Mouse (Mus musculus) stomach, embryonic 15.5 days (tissue): Measurements from ENCODE around the gene Agap1. TPM values are rescaled to one million over a fixed set of nuclear protein-coding genes. Genes with fewer than 3 reads are reported as not detected.

Experiments used
- ATAC-seq: fragments of 200-750 bp; cut with Nextera tagmentation; 2 replicates; pipeline ENCODE4 v1.8.0; 2017; ENCODE audit warnings: low read depth, moderate number of reproducible peaks, moderate TSS enrichment; ENCODE audit not compliant: insufficient read depth, low FRiP score
- H3K27ac ChIP-seq: fragments of 300-500 bp; sonication (generic); 2 replicates; pipeline ENCODE4 v1.5.1; 2015; ENCODE audit warnings: mild to moderate bottlenecking, inconsistent platforms
- H3K27me3 ChIP-seq: fragments of 300-500 bp; sonication (generic); replicated peaks from 2 replicates; pipeline ENCODE4 v1.6.1; 2015; ENCODE audit warnings: inconsistent platforms
- H3K36me3 ChIP-seq: fragments of 300-500 bp; sonication (generic); 2 replicates; pipeline ENCODE4 v1.6.1; 2015; ENCODE audit warnings: inconsistent platforms
- H3K4me1 ChIP-seq: fragments of 300-500 bp; sonication (generic); 2 replicates; pipeline ENCODE4 v1.6.1; 2015; ENCODE audit warnings: inconsistent platforms
- H3K4me2 ChIP-seq: fragments of 300-500 bp; sonication (generic); 2 replicates; pipeline ENCODE4 v1.6.1; 2015; ENCODE audit warnings: mild to moderate bottlenecking, inconsistent platforms
- H3K4me3 ChIP-seq: fragments of 300-500 bp; sonication (generic); replicated peaks from 2 replicates; pipeline ENCODE4 v1.5.1; 2015; ENCODE audit warnings: inconsistent platforms
- H3K9ac ChIP-seq: fragments of 300-500 bp; sonication (generic); 2 replicates; pipeline ENCODE4 v1.6.1; 2015; ENCODE audit warnings: inconsistent platforms
- H3K9me3 ChIP-seq: fragments of 300-500 bp; sonication (generic); 2 replicates; pipeline ENCODE4 v1.6.1; 2016; ENCODE audit warnings: inconsistent platforms
- WGBS: fragments of 180-500 bp; shearing (Covaris S2); methylation state at CpG from one replicate; pipeline ENCODE4 v1.1.7; 2015; 5-methylcytosine and 5-hydroxymethylcytosine counted together
- polyA plus RNA-seq: library from polyadenylated mRNA; unstranded; fragments of >200 nt; fragmentation: Nextera tagmentation; extraction: Ambion mirVana; gene quantifications from 2 replicates; pipeline ENCODE4 v1.2.1, GENCODE M21; 2015

Gene Agap1
- polyA plus RNA-seq, 1 experiment from 2014 or later, result 9.3 TPM

- no peaks in the 10 kb centered on the region for H3K9me3 ChIP-seq
- ATAC-seq, result no peak
- H3K4me1 ChIP-seq, result peaks cover 20% of the 10 kb centered on the region
- peak overlapping the region; percentile 20 for H3K4me3 ChIP-seq
- peaks cover 93% of the 10 kb centered on the region for H3K27me3 ChIP-seq
- no peaks in the 10 kb centered on the region for H3K36me3 ChIP-seq
- peak overlapping the region; percentile 37 for H3K4me2 ChIP-seq
- WGBS, result 2% methylated on average over 41 of the region's 41 CpGs
- H3K9ac ChIP-seq, result no peak overlapping the region
- no peak overlapping the region for H3K27ac ChIP-seq
Observed at GRCm38 (mm10) chr1:89922883-89923641, 468.5 kb downstream of the Agap1 start.

- peaks cover 20% of the 10 kb centered on the region for H3K4me1 ChIP-seq
- no peak overlapping the region for H3K27ac ChIP-seq
- H3K27me3 ChIP-seq, result peaks cover 98% of the 10 kb centered on the region
- no peak overlapping the region for H3K9ac ChIP-seq
- no peak overlapping the region for H3K4me3 ChIP-seq
- H3K9me3 ChIP-seq, result no peaks in the 10 kb centered on the region
- no peaks in the 10 kb centered on the region for H3K36me3 ChIP-seq
- 13% methylated on average over 14 of the region's 14 CpGs for WGBS
- no peak for ATAC-seq
- peak overlapping the region; percentile 37 for H3K4me2 ChIP-seq
Observed at GRCm38 (mm10) chr1:89923642-89924020, 469.0 kb downstream of the Agap1 start.

GRCm38 (mm10) chr1:89925501-89926190 is 471.0 kb downstream of the Agap1 start:
- Histone ChIP-seq H3K9ac (no peak overlapping the region), H3K4me1 (peaks cover 35% of the 10 kb centered on the region), H3K27ac (no peak overlapping the region), H3K27me3 (peaks cover 97% of the 10 kb centered on the region), H3K4me3 (no peak overlapping the region), H3K4me2 (no peak overlapping the region), H3K9me3 (no peaks in the 10 kb centered on the region), H3K36me3 (no peaks in the 10 kb centered on the region)
- WGBS, result 41% methylated on average over 12 of the region's 12 CpGs
- no peak for ATAC-seq

- no peak overlapping the region for H3K27ac ChIP-seq
- H3K9me3 ChIP-seq, result no peaks in the 10 kb centered on the region
- peak overlapping the region; percentile 52; the same call in 1 of the 2 replicates for H3K4me2 ChIP-seq
- H3K27me3 ChIP-seq, result peaks cover 97% of the 10 kb centered on the region
- no peak overlapping the region for H3K9ac ChIP-seq
- no peaks in the 10 kb centered on the region for H3K36me3 ChIP-seq
- peaks cover 44% of the 10 kb centered on the region for H3K4me1 ChIP-seq
- WGBS, result 19% methylated on average over 9 of the region's 9 CpGs
- no peak for ATAC-seq
- H3K4me3 ChIP-seq, result peak overlapping the region; percentile 33
Observed at GRCm38 (mm10) chr1:89926583-89927060, 472.0 kb downstream of the Agap1 start.

- WGBS, result 2% methylated on average over 36 of the region's 36 CpGs
- Histone ChIP-seq H3K4me3 (peak overlapping the region; percentile 33), H3K9me3 (no peaks in the 10 kb centered on the region), H3K27me3 (peaks cover 97% of the 10 kb centered on the region), H3K4me1 (peaks cover 44% of the 10 kb centered on the region), H3K27ac (no peak overlapping the region), H3K4me2 (peak overlapping the region; percentile 52), H3K36me3 (no peaks in the 10 kb centered on the region), H3K9ac (no peak overlapping the region)
- ATAC-seq, result no peak
Observed at GRCm38 (mm10) chr1:89927061-89927661, 472.6 kb downstream of the Agap1 start.

- Histone ChIP-seq H3K4me3 (peak overlapping the region; percentile 8; the same call in 1 of the 2 replicates), H3K4me2 (peak overlapping the region; percentile 14; the same call in 1 of the 2 replicates), H3K9me3 (no peaks in the 10 kb centered on the region), H3K27ac (no peak overlapping the region), H3K9ac (no peak overlapping the region), H3K36me3 (no peaks in the 10 kb centered on the region), H3K27me3 (peaks cover 96% of the 10 kb centered on the region), H3K4me1 (peaks cover 35% of the 10 kb centered on the region)
- WGBS, result 13% methylated on average over 25 of the region's 25 CpGs
- no peak for ATAC-seq
Observed at GRCm38 (mm10) chr1:89928676-89929075, 474.1 kb downstream of the Agap1 start.

GRCm38 (mm10) chr1:89929181-89929580 is 474.6 kb downstream of the Agap1 start:
- peak overlapping the region; percentile 8; the same call in 1 of the 2 replicates for H3K4me3 ChIP-seq
- H3K9ac ChIP-seq, result no peak overlapping the region
- H3K4me2 ChIP-seq, result peak overlapping the region; percentile 14; the same call in 1 of the 2 replicates
- H3K9me3 ChIP-seq, result no peaks in the 10 kb centered on the region
- no peak overlapping the region for H3K27ac ChIP-seq
- no peaks in the 10 kb centered on the region for H3K36me3 ChIP-seq
- peaks cover 96% of the 10 kb centered on the region for H3K27me3 ChIP-seq
- 8% methylated on average over 6 of the region's 6 CpGs for WGBS
- peaks cover 35% of the 10 kb centered on the region for H3K4me1 ChIP-seq
- ATAC-seq, result no peak

- H3K27me3 ChIP-seq, result peaks cover 96% of the 10 kb centered on the region
- ATAC-seq, result no peak
- H3K9me3 ChIP-seq, result no peaks in the 10 kb centered on the region
- H3K4me1 ChIP-seq, result peaks cover 35% of the 10 kb centered on the region
- H3K9ac ChIP-seq, result no peak overlapping the region
- WGBS, result under 1% methylated on average over 55 of the region's 55 CpGs
- H3K36me3 ChIP-seq, result no peaks in the 10 kb centered on the region
- peak overlapping the region; percentile 42 for H3K4me3 ChIP-seq
- no peak overlapping the region for H3K27ac ChIP-seq
- H3K4me2 ChIP-seq, result peak overlapping the region; percentile 87
Observed at GRCm38 (mm10) chr1:89929721-89930505, 475.3 kb downstream of the Agap1 start.

- H3K27me3 ChIP-seq, result peaks cover 96% of the 10 kb centered on the region
- WGBS, result under 1% methylated on average over 45 of the region's 45 CpGs
- H3K9me3 ChIP-seq, result no peaks in the 10 kb centered on the region
- peak overlapping the region; percentile 42 for H3K4me3 ChIP-seq
- H3K9ac ChIP-seq, result no peak overlapping the region
- 0 out of 2 replicates have a peak, but pooled peaks have one; percentile 25 for ATAC-seq
- H3K4me2 ChIP-seq, result peak overlapping the region; percentile 87
- no peak overlapping the region for H3K27ac ChIP-seq
- no peaks in the 10 kb centered on the region for H3K36me3 ChIP-seq
- peaks cover 35% of the 10 kb centered on the region for H3K4me1 ChIP-seq
Observed at GRCm38 (mm10) chr1:89930551-89930950, 475.9 kb downstream of the Agap1 start.

- H3K9ac ChIP-seq, result no peak within 1 kb of the TSS
- H3K36me3 ChIP-seq, result no peaks in the 10 kb centered on the region
- H3K4me3 ChIP-seq, result peak within 1 kb of the TSS; percentile 42
- peak within 1 kb of the TSS; percentile 87 for H3K4me2 ChIP-seq
- H3K4me1 ChIP-seq, result peaks cover 35% of the 10 kb centered on the region
- peak; percentile 54 for ATAC-seq
- under 1% methylated on average over 33 of the region's 33 CpGs for WGBS
- H3K27me3 ChIP-seq, result peaks cover 96% of the 10 kb centered on the region
- H3K27ac ChIP-seq, result no peak within 1 kb of the TSS
- no peaks in the 10 kb centered on the region for H3K9me3 ChIP-seq
Observed at GRCm38 (mm10) chr1:89931120-89931519, 476.5 kb downstream of the Agap1 start, which contains the start of gene Gbx2. Gene Gbx2, minus strand, starts transcription at chr1:89931179.

GRCm38 (mm10) chr1:89932021-89932423 is 477.4 kb downstream of the Agap1 start:
- no peaks in the 10 kb centered on the region for H3K36me3 ChIP-seq
- no peaks in the 10 kb centered on the region for H3K9me3 ChIP-seq
- no peak overlapping the region for H3K4me3 ChIP-seq
- peaks cover 32% of the 10 kb centered on the region for H3K4me1 ChIP-seq
- no peak overlapping the region for H3K4me2 ChIP-seq
- no peak for ATAC-seq
- H3K27me3 ChIP-seq, result peaks cover 96% of the 10 kb centered on the region
- WGBS, result 7% methylated on average over 19 of the region's 19 CpGs
- H3K27ac ChIP-seq, result no peak overlapping the region
- H3K9ac ChIP-seq, result no peak overlapping the region
